Mouse (Mus musculus): ENCODE results near the gene Abcc8. TPM values are rescaled to one million over a fixed set of nuclear protein-coding genes. Genes with fewer than 3 reads are reported as not detected.

Abcc8 gene
- total RNA-seq, 2 experiments from 2014 or later, result 18.2 to 23.1 TPM

DNA sequence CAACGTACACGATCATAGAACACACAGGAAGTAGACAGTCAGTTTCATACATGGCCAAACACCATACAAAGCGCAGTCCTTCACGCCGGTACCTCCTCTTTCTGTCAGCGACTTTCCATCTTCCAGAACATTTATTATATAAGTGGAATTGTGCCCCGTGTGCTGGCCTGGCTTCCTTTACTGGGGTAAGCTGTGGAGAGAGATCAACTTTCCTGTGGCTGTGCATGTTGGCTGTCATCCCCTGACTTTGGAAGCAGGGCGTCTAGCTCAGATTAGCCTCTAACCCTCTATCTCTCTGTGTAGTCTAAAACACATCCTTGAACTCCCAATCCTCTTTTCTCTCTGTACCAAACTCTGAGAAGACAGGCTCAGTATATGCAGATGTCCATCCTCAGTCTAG, 111.0 kb downstream of the Abcc8 start:
- intact Hi-C loops (cut with DNase I), result no loop called here
- DNase-seq, result no peak

DNA sequence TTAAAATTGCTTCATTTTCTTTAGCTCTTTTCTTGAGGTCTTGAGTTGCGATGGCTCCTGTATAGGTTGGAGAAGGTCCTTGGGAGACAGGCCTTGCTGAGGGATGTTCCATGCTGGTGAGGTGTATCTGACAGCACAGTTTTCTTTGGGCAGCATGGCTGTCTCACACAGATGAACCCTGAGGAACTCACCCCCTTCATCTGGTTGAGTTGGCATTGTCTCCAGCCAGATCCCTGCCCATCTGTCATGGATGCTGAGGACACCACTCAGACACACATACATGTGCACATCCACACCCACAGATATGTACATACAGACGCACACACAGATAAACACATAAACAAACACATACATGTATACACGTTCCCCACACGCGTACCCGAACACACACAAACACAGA, 116.5 kb downstream of the Abcc8 start:
- intact Hi-C loops (cut with DNase I), result no loop called here
- DNase-seq, result no peak

DNA sequence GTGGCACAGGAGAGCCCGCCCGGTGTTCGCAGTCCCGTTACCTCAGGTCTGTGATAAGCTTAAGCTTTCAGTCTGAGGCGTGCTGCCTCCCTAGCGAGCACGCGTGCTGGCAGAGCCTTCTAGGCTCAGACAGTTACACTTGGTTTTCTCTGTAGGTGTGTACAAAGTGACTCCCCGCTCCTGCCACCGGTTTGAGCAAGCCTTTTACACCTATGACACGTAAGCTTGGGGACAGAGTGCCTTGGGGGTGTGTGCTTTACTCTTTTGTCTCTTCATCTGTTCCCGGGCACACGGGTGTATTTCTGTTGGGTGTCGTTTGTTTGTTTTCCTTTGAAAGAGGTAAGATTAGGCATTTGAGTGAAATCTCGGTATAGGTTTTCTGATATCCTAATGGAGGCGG, 118.2 kb downstream of the Abcc8 start:
- intact Hi-C loops (cut with DNase I), result no loop called here
- no peak for DNase-seq

DNA sequence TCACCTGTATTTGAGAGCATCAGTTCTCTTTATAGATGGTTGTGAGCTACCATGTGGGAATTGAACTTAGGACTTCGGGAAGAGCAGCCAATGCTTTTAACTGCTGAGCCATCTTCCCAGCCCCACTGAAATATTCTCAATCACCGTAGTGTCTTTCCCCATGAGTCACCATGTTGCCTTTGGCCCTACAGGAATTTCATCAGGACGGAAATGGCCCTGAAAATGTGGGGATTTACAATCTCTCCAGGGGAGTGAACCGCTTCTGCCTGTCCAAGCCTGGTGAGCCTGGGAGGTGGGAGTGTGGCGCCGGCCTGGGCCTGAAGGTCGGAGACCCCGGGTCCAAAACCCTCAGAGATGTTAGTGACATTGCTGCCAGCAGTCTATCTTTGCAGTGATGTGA, 119.1 kb downstream of the Abcc8 start:
- intact Hi-C loops (cut with DNase I), result no loop called here
- DNase-seq, result no peak

DNA sequence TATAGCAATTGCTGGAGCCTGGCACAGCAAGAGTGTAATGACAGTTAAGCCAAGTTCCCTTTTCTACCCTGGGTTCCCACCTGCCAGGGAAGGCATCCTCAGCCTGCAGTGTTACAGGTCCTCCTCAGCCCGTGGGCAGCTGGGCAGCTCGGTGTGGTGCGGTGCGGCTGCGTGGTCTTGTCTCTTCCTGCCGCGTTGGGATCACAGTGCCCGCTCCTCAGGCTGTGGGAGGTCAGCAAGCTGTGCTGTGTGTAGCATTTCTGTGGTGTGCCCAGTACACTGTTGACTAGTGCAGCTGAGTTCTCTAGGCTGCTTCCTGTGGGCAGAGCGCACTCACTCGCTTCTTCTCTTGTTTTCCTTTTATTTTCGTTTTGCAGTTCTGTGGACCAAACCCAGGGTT, 121.0 kb downstream of the Abcc8 start:
- intact Hi-C loops (cut with DNase I), result no loop called here
- DNase-seq, result no peak

Other genes with a start within 250 kb of the Abcc8 start
- gene Abcc6, start 149.7 kb downstream of the Abcc8 start, total RNA-seq (2021), result 1 to 10 TPM; 2.1 to 3.0 TPM
- gene Nomo1, start 146.3 kb downstream of the Abcc8 start, total RNA-seq (2021), result 10 to 100 TPM; 83.3 to 92.5 TPM
- gene Kcnj11, start 79.3 kb downstream of the Abcc8 start, total RNA-seq (2021), result 10 to 100 TPM; 11.8 to 12.8 TPM
- under 1 TPM; 0.40 to 0.54 TPM for gene Ush1c, start 58.5 kb upstream of the Abcc8 start, total RNA-seq (2021)
- under 1 TPM; 0.08 to 0.26 TPM for gene Otog, start 61.0 kb upstream of the Abcc8 start, total RNA-seq (2021)
- gene Myod1, start 196.4 kb upstream of the Abcc8 start, total RNA-seq (2021), result not detected
- gene Kcnc1, start 216.5 kb upstream of the Abcc8 start, total RNA-seq (2021), result 10 to 100 TPM; 40.2 to 43.2 TPM